Mouse (Mus musculus): ENCODE data around the gene Gstm5.
A peak's percentile ranks its signal among the peaks of the same experiment; 100 is the strongest.
"Not testable (repeated sequence)": the region's sequence is repeated elsewhere in the genome, so short reads cannot be mapped to it uniquely, and the experiment has no call there.

Gstm5 gene

GRCm38 (mm10) chr3:107873335-107874251 is 22.0 kb upstream of the Gstm5 start:
- DNase-seq = no peak

- DNase-seq = no peak
These were observed 20.4 kb upstream of the Gstm5 start for GRCm38 (mm10) chr3:107875231-107875630.

- no peak for DNase-seq
These were observed 18.6 kb upstream of the Gstm5 start, which contains the start of gene Eps8l3 for GRCm38 (mm10) chr3:107877005-107877404. Gene Eps8l3, plus strand, starts transcription at chr3:107877229.

- DNase-seq = no peak
These were observed 17.6 kb upstream of the Gstm5 start for GRCm38 (mm10) chr3:107877747-107878736.

- DNase-seq = no peak
These were observed 7.7 kb upstream of the Gstm5 start for GRCm38 (mm10) chr3:107887674-107888495.

- not testable (repeated sequence) for DNase-seq
These were observed 6.4 kb upstream of the Gstm5 start for GRCm38 (mm10) chr3:107889236-107889635.

- no peak for DNase-seq
These were observed 364 bp upstream of the Gstm5 start for GRCm38 (mm10) chr3:107895194-107895719.

- no peak for DNase-seq
These were observed 3.1 kb downstream of the Gstm5 start for GRCm38 (mm10) chr3:107898691-107899090.

- DNase-seq = no peak
These were observed 5.5 kb downstream of the Gstm5 start for GRCm38 (mm10) chr3:107900955-107901673.

GRCm38 (mm10) chr3:107905942-107906341 is 10.3 kb downstream of the Gstm5 start:
- DNase-seq = no peak

- DNase-seq = no peak
These were observed 21.1 kb downstream of the Gstm5 start for GRCm38 (mm10) chr3:107916674-107917073.

GRCm38 (mm10) chr3:107917097-107917496 is 21.5 kb downstream of the Gstm5 start:
- DNase-seq = no peak

- peak; percentile 42 for DNase-seq
These were observed 22.3 kb downstream of the Gstm5 start for GRCm38 (mm10) chr3:107917783-107918408.

GRCm38 (mm10) chr3:107920348-107920747 is 24.7 kb downstream of the Gstm5 start:
- no peak for DNase-seq

- DNase-seq = no peak
These were observed 29.7 kb downstream of the Gstm5 start for GRCm38 (mm10) chr3:107925335-107925734.

GRCm38 (mm10) chr3:107927841-107928240 is 32.2 kb downstream of the Gstm5 start:
- DNase-seq = no peak

GRCm38 (mm10) chr3:107928691-107929090 is 33.1 kb downstream of the Gstm5 start:
- no peak for DNase-seq

- no peak for DNase-seq
These were observed 33.6 kb downstream of the Gstm5 start for GRCm38 (mm10) chr3:107929243-107929642.

GRCm38 (mm10) chr3:107929731-107930130 is 34.1 kb downstream of the Gstm5 start:
- no peak for DNase-seq

GRCm38 (mm10) chr3:107931134-107931533 is 35.5 kb downstream of the Gstm5 start:
- no peak for DNase-seq

- DNase-seq = peak; percentile 90
These were observed 36.0 kb downstream of the Gstm5 start, which contains the start of gene Gstm7 for GRCm38 (mm10) chr3:107931670-107932069. Gene Gstm7, minus strand, starts transcription at chr3:107931817.
